Mouse (Mus musculus): Measurements from ENCODE around the gene Dctpp1. TPM values are rescaled to one million over a fixed set of nuclear protein-coding genes. Genes with fewer than 3 reads are reported as not detected.

Gene Dctpp1
- polyA plus RNA-seq (2016; fragmentation: Nextera tagmentation; extraction: Ambion mirVana), result 130 and 144 TPM in 2 replicates

- H3K4me3 ChIP-seq, result peak within 1 kb of the TSS; percentile 59
- WGBS, result under 1% methylated on average over 50 of the region's 50 CpGs
- H3K4me1 ChIP-seq, result peaks cover 10% of the 10 kb centered on the region
- H3K36me3 ChIP-seq, result peaks cover 9% of the 10 kb centered on the region
- peak within 1 kb of the TSS; percentile 73 for H3K4me2 ChIP-seq (replicated peaks)
- peak; percentile 98 for ATAC-seq (ENCODE audit: low FRiP score, low read depth)
- peak within 1 kb of the TSS; percentile 60 for H3K9ac ChIP-seq
- H3K9me3 ChIP-seq, result no peaks in the 10 kb centered on the region
- H3K27me3 ChIP-seq (replicated peaks), result no peaks in the 10 kb centered on the region
- no peak within 1 kb of the TSS for H3K27ac ChIP-seq
Measured at GRCm38 (mm10) chr7:127260309-127261111, at the start of gene Dctpp1. TSS of gene Dctpp1 (minus strand) at chr7:127260709.

GRCm38 (mm10) chr7:127309951-127310350, 49.4 kb upstream of the Dctpp1 start:
- 78% methylated on average over 12 of the region's 12 CpGs for WGBS
- H3K4me3 ChIP-seq, result no peak overlapping the region
- ATAC-seq (ENCODE audit: low FRiP score, low read depth), result no peak

GRCm38 (mm10) chr7:127308887-127309286, 48.4 kb upstream of the Dctpp1 start:
- Histone ChIP-seq H3K9ac (no peak overlapping the region), H3K4me2 (replicated peaks) (no peak overlapping the region), H3K4me1 (no peaks in the 10 kb centered on the region), H3K27me3 (replicated peaks) (no peaks in the 10 kb centered on the region), H3K4me3 (no peak overlapping the region), H3K36me3 (no peaks in the 10 kb centered on the region), H3K27ac (no peak overlapping the region), H3K9me3 (no peaks in the 10 kb centered on the region)
- ATAC-seq (ENCODE audit: low FRiP score, low read depth), result no peak
- 75% methylated on average over 4 of the region's 4 CpGs for WGBS

More at GRCm38 (mm10) chr7:127309951-127310350, 49.4 kb upstream of the Dctpp1 start:
- Histone ChIP-seq H3K27ac (no peak overlapping the region), H3K9me3 (no peaks in the 10 kb centered on the region), H3K4me1 (no peaks in the 10 kb centered on the region), H3K4me2 (replicated peaks) (no peak overlapping the region), H3K27me3 (replicated peaks) (no peaks in the 10 kb centered on the region), H3K36me3 (no peaks in the 10 kb centered on the region), H3K9ac (no peak overlapping the region)

GRCm38 (mm10) chr7:127308431-127308830, 47.9 kb upstream of the Dctpp1 start:
- Histone ChIP-seq H3K4me2 (replicated peaks) (no peak overlapping the region), H3K4me1 (no peaks in the 10 kb centered on the region), H3K36me3 (no peaks in the 10 kb centered on the region), H3K27me3 (replicated peaks) (no peaks in the 10 kb centered on the region), H3K9me3 (no peaks in the 10 kb centered on the region), H3K27ac (no peak overlapping the region), H3K4me3 (no peak overlapping the region), H3K9ac (no peak overlapping the region)
- WGBS, result 93% methylated on average over 2 of the region's 2 CpGs
- ATAC-seq (ENCODE audit: low FRiP score, low read depth), result no peak

GRCm38 (mm10) chr7:127297586-127298193, 37.2 kb upstream of the Dctpp1 start:
- WGBS, result 92% methylated on average over 5 of the region's 5 CpGs
- no peaks in the 10 kb centered on the region for H3K9me3 ChIP-seq
- H3K27me3 ChIP-seq (replicated peaks), result no peaks in the 10 kb centered on the region
- no peak overlapping the region for H3K4me3 ChIP-seq
- H3K9ac ChIP-seq, result no peak overlapping the region
- no peak overlapping the region for H3K27ac ChIP-seq
- no peaks in the 10 kb centered on the region for H3K36me3 ChIP-seq
- no peak for ATAC-seq (ENCODE audit: low FRiP score, low read depth)
- H3K4me2 ChIP-seq (replicated peaks), result no peak overlapping the region
- no peaks in the 10 kb centered on the region for H3K4me1 ChIP-seq

GRCm38 (mm10) chr7:127296786-127297555, 36.5 kb upstream of the Dctpp1 start:
- Histone ChIP-seq H3K4me3 (no peak overlapping the region), H3K4me1 (no peaks in the 10 kb centered on the region), H3K9me3 (no peaks in the 10 kb centered on the region), H3K4me2 (replicated peaks) (no peak overlapping the region), H3K9ac (no peak overlapping the region), H3K27ac (no peak overlapping the region), H3K27me3 (replicated peaks) (no peaks in the 10 kb centered on the region), H3K36me3 (no peaks in the 10 kb centered on the region)
- no peak for ATAC-seq (ENCODE audit: low FRiP score, low read depth)
- WGBS, result 90% methylated on average over 5 of the region's 5 CpGs

- no peaks in the 10 kb centered on the region for H3K9me3 ChIP-seq
- H3K4me3 ChIP-seq, result no peak within 1 kb of the TSS
- H3K27me3 ChIP-seq (replicated peaks), result no peaks in the 10 kb centered on the region
- H3K4me1 ChIP-seq, result no peaks in the 10 kb centered on the region
- WGBS, result 83% methylated on average over 11 of the region's 11 CpGs
- H3K27ac ChIP-seq, result no peak within 1 kb of the TSS
- H3K36me3 ChIP-seq, result no peaks in the 10 kb centered on the region
- no peak within 1 kb of the TSS for H3K4me2 ChIP-seq (replicated peaks)
- H3K9ac ChIP-seq, result no peak within 1 kb of the TSS
- ATAC-seq (ENCODE audit: low FRiP score, low read depth), result no peak
Measured at GRCm38 (mm10) chr7:127296098-127296497, 35.6 kb upstream of the Dctpp1 start, which contains the start of gene Itgal. TSS of gene Itgal (plus strand) at chr7:127296260.

- no peak overlapping the region for H3K4me3 ChIP-seq
- no peak overlapping the region for H3K9ac ChIP-seq
- no peak for ATAC-seq (ENCODE audit: low FRiP score, low read depth)
- no peaks in the 10 kb centered on the region for H3K4me1 ChIP-seq
- peaks cover 10% of the 10 kb centered on the region for H3K9me3 ChIP-seq
- H3K36me3 ChIP-seq, result no peaks in the 10 kb centered on the region
- no peak overlapping the region for H3K27ac ChIP-seq
- H3K27me3 ChIP-seq (replicated peaks), result no peaks in the 10 kb centered on the region
- no peak overlapping the region for H3K4me2 ChIP-seq (replicated peaks)
- 60% methylated on average over 8 of the region's 8 CpGs for WGBS
Measured at GRCm38 (mm10) chr7:127290142-127290541, 29.6 kb upstream of the Dctpp1 start.

- H3K4me3 ChIP-seq, result no peak overlapping the region
- H3K9ac ChIP-seq, result no peak overlapping the region
- no peak overlapping the region for H3K4me2 ChIP-seq (replicated peaks)
- WGBS, result 95% methylated on average over 2 of the region's 2 CpGs
- no peaks in the 10 kb centered on the region for H3K4me1 ChIP-seq
- H3K36me3 ChIP-seq, result no peaks in the 10 kb centered on the region
- peaks cover 10% of the 10 kb centered on the region for H3K9me3 ChIP-seq
- no peak for ATAC-seq (ENCODE audit: low FRiP score, low read depth)
- H3K27me3 ChIP-seq (replicated peaks), result no peaks in the 10 kb centered on the region
- no peak overlapping the region for H3K27ac ChIP-seq
Measured at GRCm38 (mm10) chr7:127289306-127289705, 28.8 kb upstream of the Dctpp1 start.

- Histone ChIP-seq H3K4me2 (replicated peaks) (no peak overlapping the region), H3K36me3 (no peaks in the 10 kb centered on the region), H3K27ac (no peak overlapping the region), H3K9me3 (peaks cover 10% of the 10 kb centered on the region), H3K4me3 (no peak overlapping the region), H3K9ac (no peak overlapping the region), H3K27me3 (replicated peaks) (no peaks in the 10 kb centered on the region), H3K4me1 (no peaks in the 10 kb centered on the region)
- ATAC-seq (ENCODE audit: low FRiP score, low read depth), result no peak
- WGBS, result 77% methylated on average over 1 of the region's 1 CpGs
Measured at GRCm38 (mm10) chr7:127287940-127288339, 27.4 kb upstream of the Dctpp1 start.

GRCm38 (mm10) chr7:127285154-127285553, 24.6 kb upstream of the Dctpp1 start:
- H3K36me3 ChIP-seq, result no peaks in the 10 kb centered on the region
- 68% methylated on average over 10 of the region's 10 CpGs for WGBS
- no peak overlapping the region for H3K4me2 ChIP-seq (replicated peaks)
- H3K4me3 ChIP-seq, result no peak overlapping the region
- H3K9ac ChIP-seq, result no peak overlapping the region
- no peaks in the 10 kb centered on the region for H3K27me3 ChIP-seq (replicated peaks)
- H3K9me3 ChIP-seq, result peaks cover 10% of the 10 kb centered on the region
- no peaks in the 10 kb centered on the region for H3K4me1 ChIP-seq
- ATAC-seq (ENCODE audit: low FRiP score, low read depth), result no peak
- H3K27ac ChIP-seq, result no peak overlapping the region

- H3K4me1 ChIP-seq, result no peaks in the 10 kb centered on the region
- no peaks in the 10 kb centered on the region for H3K9me3 ChIP-seq
- no peak overlapping the region for H3K27ac ChIP-seq
- no peak for ATAC-seq (ENCODE audit: low FRiP score, low read depth)
- WGBS, result 92% methylated on average over 2 of the region's 2 CpGs
- no peaks in the 10 kb centered on the region for H3K36me3 ChIP-seq
- H3K4me2 ChIP-seq (replicated peaks), result no peak overlapping the region
- no peak overlapping the region for H3K4me3 ChIP-seq
- H3K9ac ChIP-seq, result no peak overlapping the region
- H3K27me3 ChIP-seq (replicated peaks), result no peaks in the 10 kb centered on the region
Measured at GRCm38 (mm10) chr7:127282190-127282589, 21.7 kb upstream of the Dctpp1 start.

All from neural tube, embryonic 12.5 days (tissue).